In the genomic region with DNA sequence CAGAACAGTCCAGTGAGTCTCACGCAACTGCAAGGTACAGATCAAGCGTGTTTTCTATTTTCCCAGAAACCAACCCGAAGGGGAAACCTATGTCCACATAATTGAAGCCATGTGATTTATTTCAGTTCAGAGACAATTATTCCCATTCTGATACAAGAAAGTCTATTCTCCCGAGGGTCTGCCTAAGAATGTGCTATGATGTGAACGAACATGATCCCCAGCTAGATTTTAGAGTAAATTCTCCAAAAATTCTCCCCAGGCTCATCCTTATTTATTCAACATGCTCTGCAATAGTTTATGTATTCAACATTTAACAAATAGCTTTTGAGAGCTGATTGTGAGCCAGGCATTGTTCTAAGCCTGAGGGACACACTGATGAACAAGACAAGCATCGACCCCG, we compare ENCODE assay signal across 25 mouse cellular contexts.
"Had no signal": no experiment of that assay in that cellular context is flagged by ENCODE, and none has a peak within 500 bp of the region (broad histone marks: within the 10 kb centered on the region; RNA-seq: fewer than 3 reads in every experiment).

No protein-coding gene starts in this region.

- H3K9me3 ChIP-seq: kidney, embryonic 15.5 days; limb, embryonic 12.5 days; liver, embryonic 12.5 days; liver, embryonic 15.5 days; midbrain, embryonic 10.5 days; midbrain, embryonic 13.5 days; neural tube, embryonic 13.5 days had no signal

- DNase-seq: kidney, adult 11 months; kidney, adult 8-10 months; kidney, postnatal 10 days; kidney, postnatal 36 days; layer of hippocampus, postnatal 36 days; liver; lung, adult 18-20 months; lung, postnatal 10 days; retina, postnatal 1 day; right cerebral cortex, postnatal 4 days; thymus, adult 2 months; thymus, postnatal 14 days; thymus, postnatal 4 days had no signal

- H3K27me3 ChIP-seq: kidney, embryonic 15.5 days; limb, embryonic 12.5 days; liver, embryonic 12.5 days; liver, embryonic 15.5 days; megakaryocyte, embryonic 14.5 days; midbrain, embryonic 13.5 days; neural tube, embryonic 13.5 days had no signal

- H3K27ac ChIP-seq: kidney, embryonic 15.5 days; left cerebral cortex, adult 2 months; liver, embryonic 12.5 days; liver, embryonic 15.5 days; midbrain, embryonic 10.5 days; midbrain, embryonic 13.5 days; neural tube, embryonic 13.5 days; stomach, postnatal 0 days had no signal

- H3K4me3 ChIP-seq: kidney, embryonic 15.5 days; left cerebral cortex, adult 2 months; limb, embryonic 12.5 days; liver, embryonic 12.5 days; liver, embryonic 15.5 days; megakaryocyte, embryonic 14.5 days; midbrain, embryonic 10.5 days; midbrain, embryonic 13.5 days; myocyte; neural tube, embryonic 13.5 days had no signal

- H3K9ac ChIP-seq: kidney, embryonic 15.5 days; limb, embryonic 12.5 days; liver, embryonic 12.5 days; liver, embryonic 15.5 days; midbrain, embryonic 13.5 days; neural tube, embryonic 13.5 days had no signal

- ATAC-seq: liver, embryonic 12.5 days; midbrain, embryonic 13.5 days; midbrain, embryonic 16.5 days had no signal

- H3K4me1 ChIP-seq: liver, embryonic 12.5 days; liver, embryonic 15.5 days; megakaryocyte, embryonic 14.5 days had no signal

- H3K36me3 ChIP-seq: kidney, embryonic 15.5 days; limb, embryonic 12.5 days; liver, embryonic 12.5 days; liver, embryonic 15.5 days; midbrain, embryonic 10.5 days; midbrain, embryonic 13.5 days; neural tube, embryonic 13.5 days had no signal

- H3K4me2 ChIP-seq: kidney, embryonic 15.5 days; limb, embryonic 12.5 days; liver, embryonic 12.5 days; liver, embryonic 15.5 days; midbrain, embryonic 13.5 days; neural tube, embryonic 13.5 days had no signal
